ENCODE assay signal across 1 mouse cellular context in the genomic region with DNA sequence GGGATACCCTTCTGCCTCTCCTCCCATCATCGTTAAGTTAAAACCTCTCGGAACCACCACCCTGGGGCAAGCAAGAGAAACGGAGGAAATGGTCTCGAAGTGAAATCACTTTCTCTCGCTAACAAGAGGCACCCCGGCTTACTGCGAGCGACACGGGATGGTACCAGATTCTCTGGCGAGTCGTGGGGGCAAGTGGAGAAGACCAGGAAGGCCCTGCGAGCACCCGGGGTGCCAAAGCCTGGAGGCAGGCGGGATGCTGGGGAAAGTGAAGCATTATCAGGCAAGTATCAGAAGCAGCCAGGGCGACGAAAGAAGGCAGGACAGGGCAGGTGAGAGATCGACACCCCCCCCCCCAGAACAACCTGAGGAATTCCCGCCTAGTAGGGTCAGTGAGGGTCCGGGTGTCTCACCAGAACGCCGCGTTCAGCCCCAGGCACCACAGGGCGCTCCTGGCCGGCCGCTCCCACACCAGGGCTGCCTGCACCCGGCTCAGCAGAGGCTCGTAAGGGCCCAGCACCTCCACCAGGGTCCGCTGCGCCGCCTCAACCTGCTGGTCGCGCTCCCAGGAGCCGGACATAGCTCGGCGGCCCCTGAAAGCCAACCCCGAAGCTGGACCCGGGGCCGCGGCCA.
TF ChIP-seq lines count a peak whose summit lies in the region.

No protein-coding gene starts in this region.

TF ChIP-seq in MEL, 35 proteins besides CTCF, POLR2A, EP300 and RAD21:
- TF ChIP-seq MXI1 (IDR thresholded peaks at IDR 0.05; ENCODE audit: low read depth, low read length) (peak; percentile 46), UBTF (IDR thresholded peaks at IDR 0.05; ENCODE audit: borderline replicate concordance, insufficient read depth, low read depth, low read length) (0 out of 2 replicates have a peak, but pooled peaks have one; percentile 84), MEF2A (IDR thresholded peaks at IDR 0.05; ENCODE audit: extremely low read depth, insufficient replicate concordance, low read depth, low read length, poor library complexity, severe bottlenecking) (no peak), BHLHE40 (IDR thresholded peaks at IDR 0.05; ENCODE audit: borderline replicate concordance, low read depth, low read length) (no peak), JUND (IDR thresholded peaks at IDR 0.05; ENCODE audit: low read depth, low read length) (no peak), ZMIZ1 (IDR thresholded peaks at IDR 0.05; ENCODE audit: low read depth, low read length) (no peak), ETS1 (IDR thresholded peaks at IDR 0.05; ENCODE audit: low read depth, low read length) (no peak), POLR2AphosphoS5 (IDR thresholded peaks at IDR 0.05; ENCODE audit: borderline replicate concordance, low read depth, low read length) (no peak), NELFE (IDR thresholded peaks at IDR 0.05; ENCODE audit: low read depth, low read length) (no peak)
